Mouse (Mus musculus) MEL (cell line): Measurements from ENCODE around the gene Sod1. TPM values are rescaled to one million over a fixed set of nuclear protein-coding genes. Genes with fewer than 3 reads are reported as not detected.

Experiments used
- DNase-seq: peaks from one replicate; pipeline ENCODE4 v3.0.0; 2011; ENCODE audit warnings: low read depth, low spot score
- H3K27ac ChIP-seq: 2 replicates; pipeline ENCODE4 v1.5.1; 2012; ENCODE audit warnings: low read depth, mild to moderate bottlenecking, control low read depth, low read length, moderate library complexity; ENCODE audit not compliant: control insufficient read depth
- H3K27me3 ChIP-seq, 2 experiments: fragments of 150-350 bp in 1 of 2; sonication (generic) in 1 of 2; 2 replicates each; pipeline ENCODE4 v1.6.1; 2012; ENCODE audit warnings: low read length in 2 of 2, mild to moderate bottlenecking in 2 of 2, improper control_type of control experiment in 1 of 2, moderate library complexity in 1 of 2; ENCODE audit not compliant: insufficient read depth in 2 of 2, control insufficient read depth in 1 of 2
- H3K36me3 ChIP-seq, 2 experiments: 2 replicates each; pipeline ENCODE4 v1.6.1; 2012 to 2014; ENCODE audit warnings: low read length in 2 of 2, improper control_type of control experiment in 1 of 2, inconsistent platforms in 1 of 2, mild to moderate bottlenecking in 1 of 2; ENCODE audit not compliant: insufficient read depth in 2 of 2, control insufficient read depth in 1 of 2
- H3K4me1 ChIP-seq, 2 experiments: fragments of 150-350 bp in 1 of 2; sonication (generic) in 1 of 2; 2 replicates each; pipeline ENCODE4 v1.6.1; 2012; ENCODE audit warnings: low read length in 2 of 2, improper control_type of control experiment in 1 of 2, mild to moderate bottlenecking in 1 of 2; ENCODE audit not compliant: insufficient read depth in 2 of 2, control insufficient read depth in 1 of 2
- H3K4me3 ChIP-seq, 2 experiments: fragments of 150-350 bp in 1 of 2; sonication (generic) in 1 of 2; 2 replicates each; pipeline ENCODE4 v1.5.1; 2012; ENCODE audit warnings: low read depth in 2 of 2, low read length in 2 of 2, mild to moderate bottlenecking in 2 of 2, moderate library complexity in 2 of 2, control low read depth in 1 of 2, improper control_type of control experiment in 1 of 2; ENCODE audit not compliant: control insufficient read depth in 1 of 2, insufficient read depth in 1 of 2
- H3K79me2 ChIP-seq: 2 replicates; pipeline ENCODE4 v1.6.1; 2012; ENCODE audit warnings: mild to moderate bottlenecking, low read length, moderate library complexity; ENCODE audit not compliant: control insufficient read depth, poor library complexity, insufficient read depth
- H3K9ac ChIP-seq: 2 replicates; pipeline ENCODE4 v1.6.1; 2012; ENCODE audit warnings: low read depth, mild to moderate bottlenecking, control low read depth, low read length, moderate library complexity; ENCODE audit not compliant: control insufficient read depth, poor library complexity, severe bottlenecking
- H3K9me3 ChIP-seq: fragments of 150-350 bp; sonication (generic); replicated peaks from 2 replicates; pipeline ENCODE4 v1.6.1; 2012; ENCODE audit warnings: mild to moderate bottlenecking, low read length, improper control_type of control experiment, moderate library complexity; ENCODE audit not compliant: insufficient read depth
- CHD1 ChIP-seq: IDR thresholded peaks from 2 replicates; pipeline ENCODE4 v1.6.1; 2012; ENCODE audit warnings: low read depth, mild to moderate bottlenecking, inconsistent platforms, low read length, improper control_type of control experiment
- CHD2 ChIP-seq: IDR thresholded peaks from 2 replicates; pipeline ENCODE4 v1.6.1; 2011; ENCODE audit warnings: low read length, improper control_type of control experiment
- CTCF ChIP-seq, 3 experiments: IDR thresholded peaks in 2 of 3; conservative IDR thresholded peaks in 1 of 3; 2 replicates each; pipeline ENCODE4 v1.5.1; 2011 to 2012; ENCODE audit warnings: low read length in 3 of 3, low read depth in 2 of 3, mild to moderate bottlenecking in 2 of 3, improper control_type of control experiment in 1 of 3, inconsistent platforms in 1 of 3, mixed read lengths in 1 of 3, moderate library complexity in 1 of 3; ENCODE audit not compliant: control insufficient read depth in 1 of 3, insufficient read depth in 1 of 3, poor library complexity in 1 of 3, severe bottlenecking in 1 of 3
- ELF1 ChIP-seq: IDR thresholded peaks from 2 replicates; pipeline ENCODE4 v1.6.1; 2014; ENCODE audit warnings: low read depth, mild to moderate bottlenecking, inconsistent platforms, low read length, improper control_type of control experiment, moderate library complexity
- EP300 ChIP-seq, 2 experiments: IDR thresholded peaks; 2 replicates each; pipeline ENCODE4 v1.6.1; 2011; ENCODE audit warnings: improper control_type of control experiment in 2 of 2, low read length in 2 of 2, low read depth in 1 of 2, mild to moderate bottlenecking in 1 of 2
- ETS1 ChIP-seq: IDR thresholded peaks from 2 replicates; pipeline ENCODE4 v1.6.1; 2012; ENCODE audit warnings: low read depth, mild to moderate bottlenecking, inconsistent platforms, low read length, improper control_type of control experiment, moderate library complexity
- GABPA ChIP-seq: IDR thresholded peaks from 2 replicates; pipeline ENCODE4 v1.6.1; 2012; ENCODE audit warnings: low read depth, mild to moderate bottlenecking, inconsistent platforms, low read length, improper control_type of control experiment, moderate library complexity
- JUND ChIP-seq: IDR thresholded peaks from 2 replicates; pipeline ENCODE4 v1.6.1; 2011; ENCODE audit warnings: low read depth, mild to moderate bottlenecking, improper control_type of control experiment, low read length
- KAT2A ChIP-seq: conservative IDR thresholded peaks from 2 replicates; pipeline ENCODE4 v1.6.1; 2012; ENCODE audit warnings: low read depth, low read length, improper control_type of control experiment, inconsistent platforms
- MAZ ChIP-seq: IDR thresholded peaks from 2 replicates; pipeline ENCODE4 v1.6.1; 2012; ENCODE audit warnings: low read depth, mild to moderate bottlenecking, inconsistent platforms, low read length, improper control_type of control experiment
- MEF2A ChIP-seq: IDR thresholded peaks from 2 replicates; pipeline ENCODE4 v1.6.1; 2014; ENCODE audit warnings: low read depth, mild to moderate bottlenecking, inconsistent platforms, low read length, improper control_type of control experiment; ENCODE audit not compliant: poor library complexity, insufficient replicate concordance, severe bottlenecking; ENCODE audit errors: extremely low read depth
- MXI1 ChIP-seq: IDR thresholded peaks from 2 replicates; pipeline ENCODE4 v1.6.1; 2011; ENCODE audit warnings: mild to moderate bottlenecking, low read depth, low read length, improper control_type of control experiment
- MYB ChIP-seq: IDR thresholded peaks from 2 replicates; pipeline ENCODE4 v1.6.1; 2011; ENCODE audit warnings: mild to moderate bottlenecking, low read depth, low read length, improper control_type of control experiment
- MYC ChIP-seq: IDR thresholded peaks from 2 replicates; pipeline ENCODE4 v1.6.1; 2011; ENCODE audit warnings: low read depth, mild to moderate bottlenecking, low read length, improper control_type of control experiment, moderate library complexity
- NELFE ChIP-seq: IDR thresholded peaks from 2 replicates; pipeline ENCODE4 v1.6.1; 2011; ENCODE audit warnings: low read depth, low read length, improper control_type of control experiment
- NRF1 ChIP-seq: IDR thresholded peaks from 2 replicates; pipeline ENCODE4 v1.6.1; 2014; ENCODE audit warnings: low read depth, mild to moderate bottlenecking, inconsistent platforms, low read length, improper control_type of control experiment, moderate library complexity; ENCODE audit not compliant: poor library complexity, insufficient read depth, severe bottlenecking
- POLR2AphosphoS2 ChIP-seq: IDR thresholded peaks from 2 replicates; pipeline ENCODE4 v1.6.1; 2011; ENCODE audit warnings: low read length, improper control_type of control experiment
- SIN3A ChIP-seq: IDR thresholded peaks from 2 replicates; pipeline ENCODE4 v1.6.1; 2012; ENCODE audit warnings: low read length, improper control_type of control experiment, inconsistent platforms
- SMC3 ChIP-seq: IDR thresholded peaks from 2 replicates; pipeline ENCODE4 v1.6.1; 2011; ENCODE audit warnings: low read depth, low read length, improper control_type of control experiment
- TCF12 ChIP-seq: IDR thresholded peaks from 2 replicates; pipeline ENCODE4 v1.6.1; 2014; ENCODE audit warnings: low read depth, mild to moderate bottlenecking, inconsistent platforms, low read length, improper control_type of control experiment, moderate library complexity
- UBTF ChIP-seq: IDR thresholded peaks from 2 replicates; pipeline ENCODE4 v1.6.1; 2012; ENCODE audit warnings: low read depth, mild to moderate bottlenecking, inconsistent platforms, low read length, improper control_type of control experiment, moderate library complexity, borderline replicate concordance; ENCODE audit not compliant: insufficient read depth
- USF1 ChIP-seq: IDR thresholded peaks from 2 replicates; pipeline ENCODE4 v1.6.1; 2014; ENCODE audit warnings: low read depth, mild to moderate bottlenecking, inconsistent platforms, low read length, improper control_type of control experiment, moderate library complexity
- ZNF384 ChIP-seq: IDR thresholded peaks from 2 replicates; pipeline ENCODE4 v1.6.1; 2012; ENCODE audit warnings: low read depth, mild to moderate bottlenecking, inconsistent platforms, low read length, improper control_type of control experiment
- polyA plus RNA-seq, 2 experiments: library from polyadenylated mRNA; stranded (reverse) in 1 of 2; unstranded in 1 of 2; fragments of >175 nt in 1 of 2; fragments of >200 nt in 1 of 2; gene quantifications; 2 replicates each; pipeline versions ENCODE4 v1.2.1 to v1.2.4; 2012; ENCODE audit warnings: low replicate concordance in 2 of 2, low read depth in 1 of 2; ENCODE audit not compliant: insufficient read length in 2 of 2, insufficient read depth in 1 of 2, missing spikeins in 1 of 2
- total RNA-seq: library from RNA; depleted of rRNA; stranded (reverse); fragments of 300-350 nt; gene quantifications from 2 replicates; pipeline ENCODE4 v1.2.3, GENCODE M21; 2012

Gene Sod1
- total and polyA plus RNA-seq, 3 experiments = 380 to 1,094 (median 474) TPM

DNA sequence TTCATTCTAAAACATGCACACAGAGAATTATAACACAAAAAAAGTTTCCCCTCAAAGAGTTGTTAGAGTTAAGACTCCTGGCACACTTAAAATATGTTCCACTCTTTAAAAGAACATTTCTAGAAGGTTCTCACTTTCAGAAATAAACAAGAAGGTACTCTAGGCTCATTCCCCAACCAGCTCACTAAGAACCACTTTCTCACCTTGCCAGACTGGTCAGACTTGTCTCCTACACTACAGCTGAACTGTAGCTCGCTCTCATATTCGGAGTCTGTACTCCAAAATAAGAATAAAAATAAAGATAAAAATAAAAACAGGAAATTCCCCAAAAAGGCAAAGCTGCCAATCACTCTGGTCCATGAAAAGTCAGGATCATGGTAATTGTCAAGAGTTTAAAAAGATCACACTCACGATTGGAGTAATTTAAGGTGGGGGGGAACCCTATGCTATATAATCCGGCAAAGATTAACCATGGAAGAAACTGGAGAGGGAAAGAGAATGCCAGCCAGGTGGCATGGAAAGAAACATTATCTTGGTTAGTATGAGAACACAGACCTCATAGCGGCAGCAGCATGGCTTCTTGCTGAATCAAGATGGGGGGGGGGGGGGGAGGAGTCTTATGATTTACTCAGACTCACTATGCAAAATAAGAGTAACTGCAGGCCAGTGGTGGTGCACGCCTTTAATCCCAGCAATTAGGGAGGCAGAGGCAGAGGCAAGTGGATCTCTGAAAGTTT lies 17.2 kb upstream of the Sod1 start:
- peaks cover 0 to 25% of the 10 kb centered on the region in 2 experiments; a peak in 2 of 4 replicates for H3K36me3 ChIP-seq
- H3K27me3 ChIP-seq = no peaks in the 10 kb centered on the region
- H3K27ac ChIP-seq = peak overlapping the region; percentile 96
- peak; percentile 66 for DNase-seq
- peak overlapping the region; percentile 41 for H3K9ac ChIP-seq
- TF ChIP-seq GABPA (no peak), UBTF (no peak), ETS1 (0 out of 2 replicates have a peak, but pooled peaks have one; percentile 20), NELFE (no peak), SIN3A (no peak; the same call in 1 of the 2 replicates), POLR2AphosphoS2 (no peak), JUND (no peak), CHD2 (no peak), SMC3 (no peak), MAZ (0 out of 2 replicates have a peak, but pooled peaks have one; percentile 55), NRF1 (no peak), MYC (no peak), TCF12 (0 out of 2 replicates have a peak, but pooled peaks have one; percentile 15), USF1 (no peak), MXI1 (0 out of 2 replicates have a peak, but pooled peaks have one; percentile 17), MEF2A (no peak), MYB (no peak), KAT2A (no peak), CTCF (IDR thresholded peaks at IDR 0.05 in 2 of 3, conservative IDR thresholded peaks at IDR 0.05 in 1 of 3; ENCODE audit: control insufficient read depth in 1 of 3, insufficient read depth in 1 of 3, low read depth in 2 of 3, low read length in 3 of 3, poor library complexity in 1 of 3, severe bottlenecking in 1 of 3) (no peak), ZNF384 (no peak), CHD1 (no peak), EP300 (IDR thresholded peaks at IDR 0.05; ENCODE audit: low read depth in 1 of 2, low read length in 2 of 2) (no peak), ELF1 (no peak)
- H3K4me3 ChIP-seq = peak overlapping the region; percentile 17 to 37; a peak in 3 of 4 replicates
- no peaks in the 10 kb centered on the region for H3K9me3 ChIP-seq
- peaks cover 12 to 33% of the 10 kb centered on the region in 2 experiments for H3K4me1 ChIP-seq
- no peaks in the 10 kb centered on the region for H3K79me2 ChIP-seq
